Mouse (Mus musculus) gastrocnemius, postnatal 36 days (tissue): Measurements from ENCODE around the gene Ints14. TPM values are rescaled to one million over a fixed set of nuclear protein-coding genes. Genes with fewer than 3 reads are reported as not detected.

ENCODE experiments used
- microRNA-seq, 2 experiments: library from miRNA; unstranded; fragments of <30 nt; microRNA quantifications; one replicate each; pipeline ENCODE4 v1.2.0; 2021
- total RNA-seq, 2 experiments: library from RNA; stranded (reverse); gene quantifications; 2 replicates each; pipeline ENCODE4 v1.2.3; 2021

The Ints14 gene
- total RNA-seq, 2 experiments from 2014 or later: 16.0 to 16.3 TPM

Small RNA genes lying within 50 kb of the gene (microRNA-seq; reads per million reads assigned to microRNA genes)
- 0 reads per million in 2 experiments for gene Gm25640

Other genes with a start within 250 kb of the Ints14 start
- 10 to 100 TPM; 89.1 to 95.6 TPM for gene Rab11a, start 223.1 kb upstream of the Ints14 start, total RNA-seq
- gene Dennd4a, start 149.6 kb upstream of the Ints14 start, total RNA-seq: 1 to 10 TPM; 2.6 to 3.5 TPM
- gene Slc24a1, start 9.3 kb upstream of the Ints14 start, total RNA-seq: under 1 TPM in 1 of 2 experiments, not detected in 1; 0.05 TPM
- 10 to 100 TPM in 1 of 2 experiments, 1 to 10 TPM in 1; 9.1 to 10.3 TPM for gene Hacd3, start 60.8 kb downstream of the Ints14 start, total RNA-seq
- 100 to 1,000 TPM in 1 of 2 experiments, 10 to 100 TPM in 1; 98.7 to 117 TPM for gene Dpp8, start 71.5 kb downstream of the Ints14 start, total RNA-seq
- 10 to 100 TPM; 24.4 to 26.6 TPM for gene Igdcc4, start 140.6 kb downstream of the Ints14 start, total RNA-seq
- under 1 TPM; 0.10 to 0.26 TPM for gene Igdcc3, start 180.3 kb downstream of the Ints14 start, total RNA-seq
- 1 to 10 TPM; 3.4 to 4.0 TPM for gene Parp16, start 234.4 kb downstream of the Ints14 start, total RNA-seq